Mouse (Mus musculus): ENCODE results near the gene Robo1. TPM values are rescaled to one million over a fixed set of nuclear protein-coding genes. Genes with fewer than 3 reads are reported as not detected.

Gene Robo1
- total RNA-seq, 2 experiments from 2014 or later = 54.4 to 159 TPM

GRCm38 (mm10) chr16:73067782-73068181 lies 759.7 kb downstream of the Robo1 start:
- DNase-seq (ENCODE audit: low spot score in 2 of 2) = no peak

- no peak for DNase-seq (ENCODE audit: low spot score in 2 of 2)
Measured at GRCm38 (mm10) chr16:73072047-73072446, 763.9 kb downstream of the Robo1 start.

GRCm38 (mm10) chr16:73072883-73073282 lies 764.8 kb downstream of the Robo1 start:
- no peak for DNase-seq (ENCODE audit: low spot score in 2 of 2)

GRCm38 (mm10) chr16:73082420-73082819 lies 774.3 kb downstream of the Robo1 start:
- no peak for DNase-seq (ENCODE audit: low spot score in 2 of 2)

- DNase-seq (ENCODE audit: low spot score in 2 of 2) = no peak
Measured at GRCm38 (mm10) chr16:73083077-73083476, 775.0 kb downstream of the Robo1 start.
